Mouse (Mus musculus): ENCODE results near the gene Dtd1. TPM values are rescaled to one million over a fixed set of nuclear protein-coding genes. Genes with fewer than 3 reads are reported as not detected.
"Not testable (repeated sequence)": the region's sequence is repeated elsewhere in the genome, so short reads cannot be mapped to it uniquely, and the experiment has no call there.

Gene Dtd1
- 10 to 100 TPM; 18.4 to 19.9 TPM for total RNA-seq (2021)
- long read RNA-seq, experiment 1, transcript Dtd1-201 (6 exons, 1,350 nt), result major isoform, 17 of 19 reads
- long read RNA-seq, experiment 1, partial matches to known transcripts, result 0 of 19 reads
- long read RNA-seq, experiment 1, other reads (novel, unspliced or antisense), result 2 of 19 reads
- long read RNA-seq, experiment 2, transcript Dtd1-201 (6 exons, 1,350 nt), result major isoform, 21 of 22 reads
- long read RNA-seq, experiment 2, partial matches to known transcripts, result 0 of 22 reads
- long read RNA-seq, experiment 2, other reads (novel, unspliced or antisense), result 1 of 22 reads

GRCm38 (mm10) chr2:144599831-144600687, at the start of gene Dtd1:
Dtd1 (plus strand) TSS chr2:144599897.
- DNase-seq, result peak; percentile 92

GRCm38 (mm10) chr2:144550529-144550928, 49.2 kb upstream of the Dtd1 start, which contains the start of gene Rbbp9:
Rbbp9 (minus strand) TSS chr2:144550869.
- peak; percentile 69 to 80 for DNase-seq

DNA sequence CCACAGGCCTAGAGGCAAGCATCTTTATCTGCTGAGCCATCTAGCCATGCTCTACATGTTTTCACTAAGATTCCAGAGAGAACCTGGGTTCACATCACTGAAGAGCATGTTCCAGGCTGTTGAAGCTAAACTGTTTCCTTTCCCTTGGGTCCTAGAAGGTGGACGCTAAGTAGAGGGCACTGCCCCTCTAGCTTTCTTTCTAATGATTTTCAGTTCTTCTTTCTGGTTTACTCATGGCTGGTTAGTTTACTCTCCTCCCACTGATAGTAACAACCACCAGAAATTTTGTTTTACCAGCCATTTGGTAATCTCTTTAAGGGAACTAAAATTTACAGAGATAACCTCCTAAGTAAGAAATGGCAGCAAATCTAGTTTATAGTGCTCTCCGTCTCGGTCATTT, 45.8 kb upstream of the Dtd1 start:
- no peak for DNase-seq

GRCm38 (mm10) chr2:144555286-144555819, 44.3 kb upstream of the Dtd1 start:
- DNase-seq, result peak in 1 of 2 experiments; percentile 11

DNA sequence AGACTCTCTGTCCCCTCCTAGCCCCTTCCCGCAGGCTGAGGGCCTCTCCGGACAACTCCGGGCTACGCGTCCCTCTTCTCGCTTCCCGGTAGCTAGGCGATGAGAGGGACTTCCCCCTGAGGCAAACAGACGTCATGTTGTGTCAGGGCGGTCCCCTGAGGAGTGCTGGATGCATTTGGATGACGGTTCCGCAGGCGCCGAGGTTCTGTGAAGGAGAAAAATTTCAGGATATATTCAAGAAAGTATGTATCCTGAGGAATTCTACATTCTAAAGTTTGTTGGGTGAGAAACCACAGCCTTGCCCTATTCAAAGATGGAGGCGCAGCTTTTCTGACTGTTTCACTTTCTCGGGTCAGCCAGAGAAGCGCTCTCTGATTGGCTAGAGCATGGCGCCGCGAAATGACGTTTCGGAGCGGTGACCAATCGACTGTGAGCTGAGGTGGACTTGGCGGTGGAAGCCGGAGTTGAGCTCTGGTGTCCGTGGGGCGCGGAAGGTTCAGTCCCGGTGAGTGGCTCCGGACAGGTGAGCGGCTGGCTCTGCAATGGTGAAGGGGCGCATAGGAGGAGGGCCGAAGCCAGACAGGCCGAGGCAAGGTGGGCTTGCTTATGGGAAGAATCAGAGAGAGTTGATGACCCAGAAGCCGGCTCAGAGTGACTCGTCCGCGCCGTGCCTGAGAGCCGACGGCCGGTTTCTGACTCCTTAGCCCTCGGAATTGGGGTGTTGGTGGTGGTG, 43.7 kb upstream of the Dtd1 start, which contains the start of gene Sec23b:
TSS of gene Sec23b (plus strand) at position 410 of the 733 bp plus-strand sequence.
- DNase-seq, result peak; percentile 98 to 99

DNA sequence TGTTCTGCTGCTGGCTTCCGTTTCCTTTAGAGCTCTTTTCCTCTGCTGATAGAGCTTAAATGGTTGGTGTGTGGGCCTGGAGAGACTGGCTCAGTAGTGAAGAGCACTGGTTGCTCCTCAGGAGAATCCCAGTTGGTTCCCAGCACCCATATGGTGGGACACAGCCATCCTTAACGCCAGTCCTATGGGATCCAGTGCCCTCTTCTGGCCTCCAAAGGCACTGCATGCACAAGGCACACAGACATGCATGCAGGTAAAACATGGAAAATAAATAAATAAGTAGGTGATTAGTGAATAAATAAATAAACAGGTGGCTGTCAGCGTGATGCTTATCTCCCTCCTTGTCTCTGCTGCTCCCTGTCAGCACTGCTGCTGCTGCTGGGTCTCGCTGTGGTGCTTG, 11.0 kb upstream of the Dtd1 start:
- no peak for DNase-seq

- DNase-seq, result not testable (repeated sequence)
Observed at GRCm38 (mm10) chr2:144593036-144593435, 6.7 kb upstream of the Dtd1 start.

DNA sequence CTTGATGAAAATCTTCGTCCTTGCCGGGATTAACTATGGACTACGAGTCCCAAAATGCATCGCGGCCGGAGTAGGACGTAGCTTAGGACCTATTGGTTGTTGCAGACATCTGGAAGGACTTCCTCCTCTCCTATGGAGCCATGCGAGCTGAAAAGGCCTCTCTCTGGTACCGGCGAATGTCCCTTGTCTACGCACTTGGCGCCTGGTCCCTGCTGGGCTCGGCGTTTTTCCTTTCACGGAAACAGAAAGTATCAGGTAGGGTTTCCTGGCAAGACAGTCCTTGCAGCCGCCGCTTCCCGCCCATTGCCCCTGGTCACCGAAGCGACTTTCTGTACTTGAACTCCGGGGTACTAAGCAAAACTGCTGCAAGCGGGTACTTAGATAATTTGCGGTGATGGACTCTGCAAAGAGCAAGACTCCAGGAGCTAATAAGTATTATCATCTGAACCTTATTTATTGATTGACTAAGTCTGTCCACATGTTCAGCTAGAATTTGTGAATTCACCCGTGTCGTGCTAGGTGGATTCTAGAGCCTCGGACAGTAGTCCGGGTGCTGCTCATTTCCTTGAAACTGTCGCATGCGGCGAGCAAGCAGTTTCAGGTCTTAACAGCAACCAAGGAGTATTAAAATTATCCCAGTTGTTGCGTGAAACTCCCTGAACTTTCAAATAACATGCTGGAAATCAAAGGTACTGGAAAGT, 5.6 kb upstream of the Dtd1 start, which contains the start of gene Smim26:
TSS of gene Smim26 (plus strand) at position 104 of the 701 bp plus-strand sequence.
- DNase-seq, result peak; percentile 87 to 89

- no peak for DNase-seq
Observed at GRCm38 (mm10) chr2:144598006-144598405, 1.7 kb upstream of the Dtd1 start.

GRCm38 (mm10) chr2:144601576-144601975, 1.9 kb downstream of the Dtd1 start:
- DNase-seq, result no peak

DNA sequence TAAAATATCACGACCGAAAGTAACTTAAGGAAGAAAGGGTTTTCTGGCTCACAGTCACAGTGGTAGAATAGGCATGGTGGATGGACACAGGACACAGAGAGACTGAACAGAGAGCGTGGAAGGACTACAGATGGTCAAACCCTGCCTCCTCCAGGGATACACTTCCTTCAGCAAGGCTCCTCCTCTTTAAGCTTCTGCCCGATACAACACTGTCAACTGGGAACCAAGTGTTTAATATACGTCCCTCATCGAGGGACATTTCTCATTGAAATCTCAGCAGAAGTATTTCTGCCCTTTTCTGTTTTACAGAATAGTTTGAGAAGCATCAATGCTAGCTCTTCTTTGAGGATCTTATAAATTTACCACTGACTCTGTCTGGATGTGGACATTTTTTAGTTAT, 14.3 kb downstream of the Dtd1 start:
- no peak for DNase-seq

GRCm38 (mm10) chr2:144617074-144617874, 17.6 kb downstream of the Dtd1 start:
- DNase-seq, result no peak

- DNase-seq, result no peak
Observed at GRCm38 (mm10) chr2:144621491-144621890, 21.8 kb downstream of the Dtd1 start.

DNA sequence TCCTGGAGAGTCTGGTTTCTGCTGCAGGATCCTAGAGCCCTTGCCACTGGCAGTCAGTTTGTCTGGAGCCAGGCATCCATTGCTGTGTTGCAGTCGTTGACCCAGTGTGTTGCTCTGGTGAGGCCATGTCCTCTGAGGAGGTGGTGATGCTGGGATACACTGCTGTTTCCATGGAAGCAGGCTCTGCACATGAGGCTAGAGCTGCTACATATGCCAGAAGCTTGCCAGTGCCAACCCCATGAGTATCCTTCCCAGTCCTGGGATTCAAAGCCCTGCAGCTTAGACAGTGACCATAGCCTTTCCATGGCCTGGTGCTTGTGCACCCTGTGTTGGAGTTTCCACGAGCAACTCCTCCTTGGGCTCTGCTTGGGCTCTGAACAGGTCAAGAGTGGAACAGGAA, 33.9 kb downstream of the Dtd1 start:
- DNase-seq, result no peak

- no peak for DNase-seq
Observed at GRCm38 (mm10) chr2:144634231-144634630, 34.5 kb downstream of the Dtd1 start.

DNA sequence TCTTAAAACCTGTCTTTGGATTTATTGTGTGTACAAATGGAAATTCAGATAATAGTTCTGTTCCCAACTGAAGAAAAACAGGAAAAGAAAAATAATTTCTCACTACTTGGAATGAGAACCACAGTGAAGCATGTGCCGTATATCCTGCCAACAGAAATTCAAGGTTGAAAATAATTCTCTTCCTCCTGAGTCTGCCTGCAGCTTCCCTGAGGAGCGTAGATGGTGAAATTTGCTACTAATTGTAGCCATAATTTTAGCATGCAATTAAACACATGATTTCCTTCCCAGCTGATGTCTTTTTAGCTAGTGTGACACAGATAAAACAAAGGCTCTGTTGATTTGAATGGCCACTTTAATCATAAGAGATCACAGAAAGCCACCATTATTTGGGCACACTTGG, 35.0 kb downstream of the Dtd1 start:
- no peak for DNase-seq

DNA sequence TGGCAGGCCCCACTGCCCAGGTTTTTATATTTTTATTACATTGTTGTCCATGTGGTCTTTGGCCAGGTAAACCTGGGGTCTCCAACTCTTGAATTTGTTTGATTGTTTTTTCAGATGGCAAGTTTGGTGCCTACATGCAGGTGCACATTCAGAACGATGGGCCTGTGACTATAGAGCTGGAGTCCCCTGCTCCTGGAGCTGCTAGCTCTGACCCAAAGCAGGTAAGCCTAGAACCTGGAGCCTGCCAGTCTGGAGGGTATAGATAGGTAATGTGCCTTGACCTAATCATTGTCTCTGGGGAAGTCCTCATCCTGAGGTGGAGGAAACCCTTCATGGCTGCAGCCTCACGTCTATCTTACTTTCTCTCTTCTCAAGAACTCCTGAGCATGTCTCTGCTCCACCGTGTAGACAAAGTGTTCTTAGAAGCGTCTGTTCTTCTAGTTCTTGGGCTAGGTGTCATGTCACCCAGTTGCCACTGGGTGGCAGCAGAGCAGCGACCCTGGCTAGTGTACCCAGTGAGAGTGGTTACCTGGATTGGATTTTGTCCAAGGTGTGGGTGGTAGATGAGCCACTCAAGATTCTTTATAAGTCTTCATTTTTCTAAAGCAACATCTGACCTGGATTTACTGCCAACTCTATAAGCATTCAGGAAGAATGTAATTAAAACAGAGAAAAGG, 36.1 kb downstream of the Dtd1 start:
- peak; percentile 23 to 71 for DNase-seq

GRCm38 (mm10) chr2:144637204-144637603, 37.5 kb downstream of the Dtd1 start:
- DNase-seq, result no peak

DNA sequence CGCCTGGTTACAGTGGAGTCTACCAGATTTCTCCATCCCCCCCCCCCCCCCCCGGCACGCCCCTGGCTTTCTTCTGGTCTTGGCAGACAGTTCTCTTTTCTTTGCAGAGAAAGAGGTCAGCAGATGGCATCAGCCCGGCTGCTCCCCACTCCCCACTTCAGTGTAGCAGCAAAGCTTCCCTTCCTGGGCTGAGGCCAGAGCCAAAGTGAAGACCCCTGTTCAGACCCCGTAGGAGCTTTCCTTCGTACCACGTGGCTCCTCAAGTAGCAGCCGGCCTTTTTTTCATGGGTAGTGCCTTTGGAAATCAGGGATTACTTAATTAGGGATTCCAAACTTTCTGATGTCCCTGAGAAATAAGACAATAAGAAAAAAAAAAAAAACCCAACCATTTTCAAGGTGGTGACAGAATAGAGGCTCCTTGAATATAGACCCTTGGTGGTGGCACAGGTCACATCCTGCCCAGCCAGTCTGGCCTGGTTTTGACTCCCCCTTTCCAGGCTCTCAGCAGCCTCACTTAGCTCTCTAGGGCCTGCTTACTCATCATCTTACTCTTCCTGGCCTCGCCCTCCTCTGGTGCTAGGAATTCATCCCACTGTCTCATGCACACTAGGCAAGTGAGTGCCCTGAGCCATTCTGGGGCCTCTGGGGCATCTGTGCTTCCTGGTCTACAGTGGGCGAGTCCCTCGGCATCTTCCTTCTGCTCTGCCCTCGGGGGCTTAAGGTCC, 38.1 kb downstream of the Dtd1 start:
- DNase-seq, result no peak
